Mouse (Mus musculus): ENCODE results near the gene Pde3b. TPM values are rescaled to one million over a fixed set of nuclear protein-coding genes. Genes with fewer than 3 reads are reported as not detected.
A peak's percentile ranks its signal among the peaks of the same experiment; 100 is the strongest.

The Pde3b gene
- total and polyA plus RNA-seq, 3 experiments: 17.9 to 40.0 (median 26.0) TPM

DNA sequence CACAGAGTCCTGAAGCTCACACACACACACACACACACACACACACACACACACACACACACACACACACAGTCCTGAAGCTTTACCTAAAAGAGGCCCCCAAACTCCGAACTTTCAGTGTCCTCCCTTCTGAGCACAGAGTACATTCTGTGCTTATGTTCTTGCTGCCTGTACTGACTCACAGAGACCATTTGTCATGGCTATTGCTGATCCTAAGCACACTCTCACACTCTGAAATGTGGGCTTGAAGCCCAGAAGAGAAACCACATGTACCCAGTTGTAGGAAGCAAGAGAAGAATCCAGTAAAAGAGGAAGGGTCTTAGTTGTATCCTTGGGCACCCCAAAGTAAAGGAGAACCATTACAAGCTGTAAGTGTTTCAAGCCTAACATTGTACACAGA is 162.6 kb downstream of the Pde3b start:
- H3K4me1 ChIP-seq (ENCODE audit: control insufficient read depth in 1 of 2, insufficient read depth in 2 of 2): peaks cover 0 to 40% of the 10 kb centered on the region in 2 experiments; a peak in 3 of 4 replicates
- H3K4me2 ChIP-seq (ENCODE audit: insufficient read depth, low read depth, poor library complexity, severe bottlenecking): no peak overlapping the region
- H3K79me2 ChIP-seq (replicated peaks; ENCODE audit: control insufficient read depth, extremely low read depth, insufficient read depth, poor library complexity, severe bottlenecking): no peaks in the 10 kb centered on the region
- no peak overlapping the region for H3K4me3 ChIP-seq (replicated peaks in 1 of 3; ENCODE audit: low read depth in 2 of 3, low read length in 2 of 3, poor library complexity in 1 of 3)
- in situ Hi-C loops (cut with MboI; ENCODE audit: low pct_ligation_motif_present, low pct_unique_long_range_greater_than_20kb, low sequenced_read_pairs) (loop anchor here (10.0 kb wide), 2 partner anchors 87 to 293 kb away; no protein-coding TSS in a partner anchor), dilution Hi-C loops (cut with MboI; ENCODE audit: extremely low pct_ligation_motif_present, extremely low pct_unique_long_range_greater_than_20kb, low sequenced_read_pairs) (no loop called here)
- no peaks in the 10 kb centered on the region for H3K36me3 ChIP-seq (replicated peaks in 1 of 2; ENCODE audit: control insufficient read depth in 1 of 2, insufficient read depth in 1 of 2, low read length in 1 of 2)
- H3K9ac ChIP-seq (ENCODE audit: insufficient read depth, low read depth): no peak overlapping the region
- peaks cover 5% of the 10 kb centered on the region for H3K9me3 ChIP-seq (replicated peaks; ENCODE audit: low read length)
- no peak overlapping the region for H3K27ac ChIP-seq (ENCODE audit: insufficient read depth, low read depth)
- TF ChIP-seq CHD2 (IDR thresholded peaks at IDR 0.05; ENCODE audit: low read length) (no peak), CTCF (conservative IDR thresholded peaks at IDR 0.05 in 1 of 2, IDR thresholded peaks at IDR 0.05 in 1 of 2; ENCODE audit: low read depth in 2 of 2, low read length in 2 of 2) (no peak), MAFK (IDR thresholded peaks at IDR 0.05; ENCODE audit: insufficient replicate concordance, low read length) (no peak), USF2 (conservative IDR thresholded peaks at IDR 0.05; ENCODE audit: low read depth, low read length) (no peak), USF1 (IDR thresholded peaks at IDR 0.05; ENCODE audit: low read depth, low read length) (no peak), EP300 (IDR thresholded peaks at IDR 0.05; ENCODE audit: low read length) (no peak), E2F4 (IDR thresholded peaks at IDR 0.05; ENCODE audit: insufficient replicate concordance, low read depth, low read length) (no peak), BHLHE40 (IDR thresholded peaks at IDR 0.05; ENCODE audit: low read depth, low read length) (no peak), SIN3A (IDR thresholded peaks at IDR 0.05; ENCODE audit: low read length) (no peak), POLR2A (IDR thresholded peaks at IDR 0.05; ENCODE audit: low read depth, low read length) (no peak), IRF4 (IDR thresholded peaks at IDR 0.05; ENCODE audit: low read depth, low read length) (no peak), POLR2AphosphoS2 (IDR thresholded peaks at IDR 0.05; ENCODE audit: low read depth, low read length) (no peak), KAT2A (IDR thresholded peaks at IDR 0.05; ENCODE audit: insufficient replicate concordance, low read length) (no peak), ZKSCAN1 (IDR thresholded peaks at IDR 0.05; ENCODE audit: borderline replicate concordance, low read depth, low read length) (no peak), ZC3H11A (IDR thresholded peaks at IDR 0.05; ENCODE audit: low read depth, low read length) (no peak), MYC (IDR thresholded peaks at IDR 0.05; ENCODE audit: low read depth, low read length) (no peak), MAZ (IDR thresholded peaks at IDR 0.05; ENCODE audit: low read depth, low read length) (no peak), GABPA (IDR thresholded peaks at IDR 0.05; ENCODE audit: insufficient replicate concordance, low read depth, low read length) (no peak), JUND (conservative IDR thresholded peaks at IDR 0.05; ENCODE audit: low read depth, low read length) (no peak), NRF1 (IDR thresholded peaks at IDR 0.05; ENCODE audit: low read depth, low read length) (no peak)
- H3K27me3 ChIP-seq (replicated peaks): no peaks in the 10 kb centered on the region
- DNase-seq (ENCODE audit: extremely low read depth): no peak

DNA sequence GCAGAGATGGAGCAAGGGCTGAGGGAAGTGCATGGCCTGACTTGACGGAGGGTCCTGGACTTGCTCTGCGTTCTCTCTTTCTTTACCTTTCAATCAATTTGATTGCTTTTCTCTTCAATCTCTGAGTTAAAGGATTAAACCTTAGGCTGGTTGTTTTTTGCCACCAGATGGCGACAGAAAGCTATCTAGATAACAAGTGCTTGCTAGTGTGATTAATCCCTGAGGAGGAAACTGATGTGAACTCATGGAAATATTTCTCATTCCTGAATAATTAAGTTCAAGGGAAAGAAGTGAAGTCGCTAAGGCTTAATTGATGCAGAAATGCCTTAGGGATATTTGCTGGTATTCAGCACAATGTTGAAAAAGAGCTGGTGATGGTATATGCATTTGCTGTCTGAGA is 165.3 kb downstream of the Pde3b start:
- H3K4me2 ChIP-seq (ENCODE audit: insufficient read depth, low read depth, poor library complexity, severe bottlenecking): no peak overlapping the region
- in situ Hi-C loops (cut with MboI; ENCODE audit: low pct_ligation_motif_present, low pct_unique_long_range_greater_than_20kb, low sequenced_read_pairs): no loop called here
- no peak overlapping the region for H3K4me3 ChIP-seq (replicated peaks in 1 of 3; ENCODE audit: low read depth in 2 of 3, low read length in 2 of 3, poor library complexity in 1 of 3)
- H3K36me3 ChIP-seq (replicated peaks in 1 of 2; ENCODE audit: control insufficient read depth in 1 of 2, insufficient read depth in 1 of 2, low read length in 1 of 2): no peaks in the 10 kb centered on the region
- dilution Hi-C loops (cut with MboI; ENCODE audit: extremely low pct_ligation_motif_present, extremely low pct_unique_long_range_greater_than_20kb, low sequenced_read_pairs): no loop called here
- H3K9me3 ChIP-seq (replicated peaks; ENCODE audit: low read length): no peaks in the 10 kb centered on the region
- TF ChIP-seq SMC3 (IDR thresholded peaks at IDR 0.05; ENCODE audit: low read depth, low read length) (peak; percentile 93), POLR2AphosphoS2 (IDR thresholded peaks at IDR 0.05; ENCODE audit: low read depth, low read length) (no peak), SIN3A (IDR thresholded peaks at IDR 0.05; ENCODE audit: low read length) (peak; percentile 40; the same call in 1 of the 2 replicates), RAD21 (IDR thresholded peaks at IDR 0.05; ENCODE audit: low read depth, low read length) (peak; percentile 91), ETS1 (conservative IDR thresholded peaks at IDR 0.05; ENCODE audit: low read depth, low read length) (no peak), MYC (IDR thresholded peaks at IDR 0.05; ENCODE audit: low read depth, low read length) (0 out of 2 replicates have a peak, but pooled peaks have one; percentile 44), BHLHE40 (IDR thresholded peaks at IDR 0.05; ENCODE audit: low read depth, low read length) (peak; percentile 22; the same call in 1 of the 2 replicates), CHD2 (IDR thresholded peaks at IDR 0.05; ENCODE audit: low read length) (0 out of 2 replicates have a peak, but pooled peaks have one; percentile 21), HCFC1 (IDR thresholded peaks at IDR 0.05; ENCODE audit: low read depth, low read length) (0 out of 2 replicates have a peak, but pooled peaks have one; percentile 17), MAZ (IDR thresholded peaks at IDR 0.05; ENCODE audit: low read depth, low read length) (0 out of 2 replicates have a peak, but pooled peaks have one; percentile 50), GABPA (IDR thresholded peaks at IDR 0.05; ENCODE audit: insufficient replicate concordance, low read depth, low read length) (no peak), ZNF384 (IDR thresholded peaks at IDR 0.05; ENCODE audit: low read depth, low read length) (0 out of 2 replicates have a peak, but pooled peaks have one; percentile 28), CTCF (conservative IDR thresholded peaks at IDR 0.05 in 1 of 2, IDR thresholded peaks at IDR 0.05 in 1 of 2; ENCODE audit: low read depth in 2 of 2, low read length in 2 of 2) (peak; percentile 59 to 91), RCOR1 (conservative IDR thresholded peaks at IDR 0.05; ENCODE audit: low read depth, low read length) (peak; percentile 59; the same call in 1 of the 2 replicates), TBP (conservative IDR thresholded peaks at IDR 0.05; ENCODE audit: low read depth, low read length) (no peak), EP300 (IDR thresholded peaks at IDR 0.05; ENCODE audit: low read length) (peak; percentile 40; the same call in 1 of the 2 replicates), JUND (conservative IDR thresholded peaks at IDR 0.05; ENCODE audit: low read depth, low read length) (peak; percentile 49), ELF1 (IDR thresholded peaks at IDR 0.05; ENCODE audit: low read depth, low read length) (no peak), KAT2A (IDR thresholded peaks at IDR 0.05; ENCODE audit: insufficient replicate concordance, low read length) (no peak), NELFE (IDR thresholded peaks at IDR 0.05; ENCODE audit: low read depth, low read length) (no peak), ZC3H11A (IDR thresholded peaks at IDR 0.05; ENCODE audit: low read depth, low read length) (peak; percentile 74)
- no peaks in the 10 kb centered on the region for H3K79me2 ChIP-seq (replicated peaks; ENCODE audit: control insufficient read depth, extremely low read depth, insufficient read depth, poor library complexity, severe bottlenecking)
- H3K27ac ChIP-seq (ENCODE audit: insufficient read depth, low read depth): no peak overlapping the region
- no peaks in the 10 kb centered on the region for H3K27me3 ChIP-seq (replicated peaks)
- H3K4me1 ChIP-seq (ENCODE audit: control insufficient read depth in 1 of 2, insufficient read depth in 2 of 2): peaks cover 0 to 40% of the 10 kb centered on the region in 2 experiments; a peak in 3 of 4 replicates
- no peak overlapping the region for H3K9ac ChIP-seq (ENCODE audit: insufficient read depth, low read depth)
- peak; percentile 77 for DNase-seq (ENCODE audit: extremely low read depth)

Data from CH12.LX (cell line).